Mouse (Mus musculus): ENCODE measurements around the gene Paox.

The Paox gene

GRCm38 (mm10) chr7:140170863-140171262 lies 55.3 kb downstream of the Paox start:
- DNase-seq (ENCODE audit: low spot score in 2 of 2) = no peak

GRCm38 (mm10) chr7:140172936-140173335 lies 57.3 kb downstream of the Paox start, which contains the start of gene Olfr523:
Olfr523 (plus strand) TSS chr7:140173217.
- no peak for DNase-seq (ENCODE audit: low spot score in 2 of 2)

GRCm38 (mm10) chr7:140179176-140179575 lies 63.6 kb downstream of the Paox start:
- DNase-seq (ENCODE audit: low spot score in 2 of 2) = no peak

DNA sequence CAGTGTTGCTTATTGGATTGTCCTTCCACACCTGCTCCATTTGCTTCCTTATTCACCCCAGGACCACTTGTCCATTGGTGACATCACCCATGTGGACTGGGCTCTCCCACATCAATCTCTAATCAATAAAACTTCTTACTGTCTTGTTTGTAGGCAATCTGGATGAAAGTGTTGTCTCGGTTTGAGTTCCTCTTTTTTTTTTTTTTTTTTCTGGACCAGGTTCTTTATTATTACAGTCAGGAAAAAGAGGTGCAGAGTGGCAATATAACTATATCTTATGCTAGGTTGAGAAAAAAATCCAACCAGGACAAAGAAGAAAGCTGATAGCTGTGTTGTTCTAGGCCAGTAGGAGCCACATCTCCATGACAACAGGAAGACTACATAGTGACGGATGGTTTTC lies 65.1 kb downstream of the Paox start:
- DNase-seq (ENCODE audit: low spot score in 2 of 2) = no peak

GRCm38 (mm10) chr7:140184206-140184605 lies 68.6 kb downstream of the Paox start:
- no peak for DNase-seq (ENCODE audit: low spot score in 2 of 2)

Measured in right cerebral cortex, postnatal 10 days (tissue).